ENCODE assay signal across 24 mouse cellular contexts in the genomic region with DNA sequence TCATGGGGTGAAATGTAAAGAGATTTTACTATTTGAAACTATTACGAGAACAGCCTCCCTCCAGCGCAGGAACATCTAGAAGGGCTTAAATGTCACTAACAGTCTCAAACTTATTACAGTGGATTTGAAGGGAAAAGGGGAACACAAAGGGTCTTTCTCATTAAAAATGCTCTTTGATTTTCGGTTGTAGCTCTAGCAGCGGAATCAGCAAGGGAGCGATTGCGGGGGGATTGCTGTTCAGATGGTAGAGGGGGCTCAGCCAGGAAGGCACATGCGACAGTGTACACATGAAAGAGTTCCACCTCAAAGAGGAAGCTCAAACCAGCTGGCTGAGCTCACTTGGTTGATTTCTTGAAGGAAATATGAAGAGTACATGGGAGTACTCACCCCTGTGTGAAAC.
"Had no signal": no experiment of that assay in that cellular context is flagged by ENCODE, and none has a peak within 500 bp of the region (broad histone marks: within the 10 kb centered on the region; RNA-seq: fewer than 3 reads in every experiment).

No protein-coding gene starts in this region.

- H3K36me3 ChIP-seq: heart, embryonic 13.5 days; heart, embryonic 15.5 days; hindbrain, embryonic 13.5 days; hindbrain, embryonic 15.5 days; kidney, embryonic 15.5 days; limb, embryonic 13.5 days; limb, embryonic 15.5 days had no signal

- H3K4me2 ChIP-seq: heart, embryonic 11.5 days; heart, embryonic 13.5 days; heart, embryonic 15.5 days; hindbrain, embryonic 13.5 days; hindbrain, embryonic 15.5 days; kidney, embryonic 15.5 days; limb, embryonic 13.5 days; limb, embryonic 15.5 days had no signal

- H3K4me3 ChIP-seq: heart, adult 2 months; heart, embryonic 13.5 days; heart, embryonic 15.5 days; hindbrain, embryonic 13.5 days; hindbrain, embryonic 15.5 days; kidney, embryonic 15.5 days; limb, embryonic 13.5 days; limb, embryonic 15.5 days had no signal

- H3K9ac ChIP-seq: heart, embryonic 13.5 days; heart, embryonic 15.5 days; hindbrain, embryonic 13.5 days; hindbrain, embryonic 15.5 days; kidney, embryonic 15.5 days; limb, embryonic 13.5 days; limb, embryonic 15.5 days had no signal

- H3K4me1 ChIP-seq: heart, embryonic 13.5 days; heart, embryonic 15.5 days; hindbrain, embryonic 13.5 days; hindbrain, embryonic 15.5 days; kidney, embryonic 15.5 days; limb, embryonic 13.5 days; limb, embryonic 15.5 days had no signal

- H3K27ac ChIP-seq: heart, adult 2 months; heart, embryonic 13.5 days; heart, embryonic 15.5 days; hindbrain, embryonic 13.5 days; hindbrain, embryonic 15.5 days; hindbrain, postnatal 0 days; kidney, embryonic 15.5 days; kidney, postnatal 0 days; limb, embryonic 13.5 days; limb, embryonic 15.5 days had no signal

- H3K9me3 ChIP-seq: heart, embryonic 13.5 days; heart, embryonic 15.5 days; hindbrain, embryonic 13.5 days; hindbrain, embryonic 15.5 days; kidney, embryonic 15.5 days; limb, embryonic 13.5 days; limb, embryonic 15.5 days had no signal

- ATAC-seq: hindbrain, postnatal 0 days; intestine, embryonic 16.5 days had no signal

- DNase-seq: gastrocnemius, postnatal 14 days; gastrocnemius, postnatal 36 days; heart, adult 2 months; heart, postnatal 14 days; heart, postnatal 36 days; kidney, adult 11 months; kidney, adult 2 months; kidney, adult 9 months; kidney, postnatal 14 days; kidney, postnatal 36 days; layer of hippocampus, adult 9-11 months; layer of hippocampus, postnatal 36 days; left cerebral cortex, postnatal 4 days had no signal

- H3K27me3 ChIP-seq: heart, embryonic 13.5 days; heart, embryonic 15.5 days; hindbrain, embryonic 13.5 days; hindbrain, embryonic 15.5 days; kidney, embryonic 15.5 days; limb, embryonic 13.5 days; limb, embryonic 15.5 days had no signal
